Mouse (Mus musculus): ENCODE data around the gene Htr1d.

DNA sequence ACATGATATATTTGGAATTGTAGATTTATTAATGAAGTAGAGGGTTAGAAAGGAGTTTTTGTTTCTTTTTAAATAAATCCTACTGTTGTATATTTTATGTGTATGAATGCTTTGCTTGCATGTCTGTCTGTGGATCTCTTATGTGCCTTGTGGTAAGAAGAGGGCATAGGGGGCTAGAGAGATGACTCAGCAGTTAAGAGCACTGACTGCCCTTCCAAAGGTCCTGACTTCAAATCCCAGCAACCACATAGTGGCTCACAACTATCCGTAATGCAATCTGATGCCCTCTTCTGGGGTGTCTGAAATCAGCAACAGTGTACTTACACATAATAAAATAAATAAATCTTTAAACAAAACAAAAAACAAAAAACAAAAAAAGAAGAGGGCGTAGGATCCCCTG is 63.2 kb downstream of the Htr1d start:
- no peak for TF ChIP-seq CTCF (IDR thresholded peaks at IDR 0.05)
- no peak for TF ChIP-seq EP300 (IDR thresholded peaks at IDR 0.05)

All from lung, postnatal 0 days (tissue).